Mouse (Mus musculus) embryonic stem cell, embryonic (primary cell): ENCODE measurements at regions not wholly inside any gene's neighbourhood (a gene's known extent, or its start where the extent isn't known, plus 50 kb on each side); places are given as distances from the start of the nearest gene placed in this dataset.

Experiments
- CTCF ChIA-PET, 4 experiments: fragments of 300-600 bp in 2 of 4; fragments of 350-600 bp in 2 of 4; sonication (Branson Sonifier 250); formaldehyde crosslinking; loops; one replicate each; lab custom pipeline; 2022; ENCODE audit warnings: inconsistent platforms in 2 of 4; lab: Charles Lee
- POLR2A ChIA-PET, 4 experiments: fragments of 300-600 bp in 2 of 4; fragments of 350-600 bp in 2 of 4; sonication (Branson Sonifier 250); formaldehyde crosslinking; loops; one replicate each; lab custom pipeline; 2022; ENCODE audit warnings: antibody characterized with exemption in 4 of 4, inconsistent platforms in 1 of 4; lab: Charles Lee

GRCm38 (mm10) chr5:116350761-116351160 lies 62.0 kb upstream of the Ccdc60 start:
- ChIA-PET CTCF (interaction anchor here in 2 of 4 experiments (0.6 to 0.8 kb wide), 4 partner anchors 23 to 942 kb away, joined by 3 to 8 read pairs (median 6); partner anchors contain the start of gene Prkab1 (in 1 of the 2)), POLR2A (interaction anchor here in 3 of 4 experiments (0.6 to 1.7 kb wide), 5 partner anchors 22 to 213 kb away, joined by 3 to 5 read pairs (median 3); no protein-coding TSS in a partner anchor)

- POLR2A ChIA-PET, result interaction anchor here in 3 of 4 experiments (0.5 to 1.8 kb wide), 7 partner anchors 11 to 1679 kb away, joined by 3 to 7 read pairs (median 4); no protein-coding TSS in a partner anchor
- CTCF ChIA-PET, result interaction anchor here (0.5 to 1.2 kb wide), 10 partner anchors 19 to 1757 kb away, joined by 3 to 12 read pairs (median 4); no protein-coding TSS in a partner anchor
Measured at GRCm38 (mm10) chr5:116342203-116342928, 53.6 kb upstream of the Ccdc60 start.

GRCm38 (mm10) chr5:116339501-116339900 lies 50.7 kb upstream of the Ccdc60 start:
- POLR2A ChIA-PET, result interaction anchor here in 1 of 4 experiments (0.6 kb wide), 1 partner anchor 86 kb away, joined by 4 read pairs; no protein-coding TSS in a partner anchor
- CTCF ChIA-PET, result no interaction called here
